Mouse (Mus musculus) limb, embryonic 12.5 days (tissue): ENCODE data around the gene Brms1. TPM values are rescaled to one million over a fixed set of nuclear protein-coding genes. Genes with fewer than 3 reads are reported as not detected.

Source experiments
- ATAC-seq: fragments of 200-750 bp; cut with Nextera tagmentation; 2 replicates; pipeline ENCODE4 v1.8.0; 2017; ENCODE audit warnings: low read depth, moderate TSS enrichment; ENCODE audit not compliant: insufficient number of reproducible peaks, insufficient read depth, low FRiP score, low TSS enrichment
- H3K27ac ChIP-seq: fragments of 300-500 bp; sonication (generic); 2 replicates; pipeline ENCODE4 v1.5.1; 2016; ENCODE audit warnings: mild to moderate bottlenecking, moderate library complexity
- H3K27me3 ChIP-seq: fragments of 300-500 bp; sonication (generic); 2 replicates; pipeline ENCODE4 v1.6.1; 2016; ENCODE audit warnings: mild to moderate bottlenecking, moderate library complexity
- H3K36me3 ChIP-seq: fragments of 300-500 bp; sonication (generic); 2 replicates; pipeline ENCODE4 v1.6.1; 2016; ENCODE audit warnings: mild to moderate bottlenecking, moderate library complexity
- H3K4me1 ChIP-seq: fragments of 300-500 bp; sonication (generic); replicated peaks from 2 replicates; pipeline ENCODE4 v1.6.1; 2016
- H3K4me2 ChIP-seq: fragments of 300-500 bp; sonication (generic); 2 replicates; pipeline ENCODE4 v1.6.1; 2016; ENCODE audit warnings: mild to moderate bottlenecking, moderate library complexity
- H3K4me3 ChIP-seq: fragments of 300-500 bp; sonication (generic); replicated peaks from 2 replicates; pipeline ENCODE4 v1.5.1; 2016; ENCODE audit warnings: mild to moderate bottlenecking
- H3K9ac ChIP-seq: fragments of 300-500 bp; sonication (generic); replicated peaks from 2 replicates; pipeline ENCODE4 v1.6.1; 2016; ENCODE audit warnings: mild to moderate bottlenecking, moderate library complexity
- H3K9me3 ChIP-seq: fragments of 300-500 bp; sonication (generic); 2 replicates; pipeline ENCODE4 v1.6.1; 2016; ENCODE audit warnings: mild to moderate bottlenecking, moderate library complexity
- WGBS: fragments of 180-500 bp; shearing (Covaris S2); methylation state at CpG from one replicate; pipeline ENCODE4 v1.1.7; 2016; 5-methylcytosine and 5-hydroxymethylcytosine counted together
- polyA plus RNA-seq: library from polyadenylated mRNA; unstranded; fragments of >200 nt; fragmentation: Nextera tagmentation; extraction: Ambion mirVana; gene quantifications from 2 replicates; pipeline ENCODE4 v1.2.1, GENCODE M21; 2016

The Brms1 gene
- polyA plus RNA-seq, 1 experiment from 2014 or later: 48.3 TPM

GRCm38 (mm10) chr19:5016782-5017181, 24.4 kb upstream of the Brms1 start:
- no peaks in the 10 kb centered on the region for H3K9me3 ChIP-seq
- ATAC-seq: 0 out of 2 replicates have a peak, but pooled peaks have one; percentile 37
- no peaks in the 10 kb centered on the region for H3K36me3 ChIP-seq
- peaks cover 9% of the 10 kb centered on the region for H3K4me1 ChIP-seq
- H3K4me3 ChIP-seq: no peak overlapping the region
- H3K9ac ChIP-seq: peak overlapping the region; percentile 27; the same call in 1 of the 2 replicates
- H3K27me3 ChIP-seq: no peaks in the 10 kb centered on the region
- H3K27ac ChIP-seq: peak overlapping the region; percentile 23; the same call in 1 of the 2 replicates
- H3K4me2 ChIP-seq: 0 out of 2 replicates have a peak overlapping the region, but pooled peaks have one; percentile 15
- WGBS: 22% methylated on average over 12 of the region's 12 CpGs

GRCm38 (mm10) chr19:5017611-5018010, 23.5 kb upstream of the Brms1 start:
- no peak overlapping the region for H3K4me2 ChIP-seq
- H3K27ac ChIP-seq: no peak overlapping the region
- 90% methylated on average over 4 of the region's 4 CpGs for WGBS
- no peaks in the 10 kb centered on the region for H3K36me3 ChIP-seq
- no peak for ATAC-seq
- H3K4me1 ChIP-seq: peaks cover 9% of the 10 kb centered on the region
- no peak overlapping the region for H3K4me3 ChIP-seq
- no peaks in the 10 kb centered on the region for H3K27me3 ChIP-seq
- H3K9me3 ChIP-seq: no peaks in the 10 kb centered on the region
- H3K9ac ChIP-seq: no peak overlapping the region

- Histone ChIP-seq H3K4me2 (no peak overlapping the region), H3K36me3 (no peaks in the 10 kb centered on the region), H3K9ac (no peak overlapping the region), H3K4me1 (peaks cover 9% of the 10 kb centered on the region), H3K4me3 (no peak overlapping the region), H3K27me3 (no peaks in the 10 kb centered on the region), H3K27ac (no peak overlapping the region), H3K9me3 (no peaks in the 10 kb centered on the region)
- 79% methylated on average over 3 of the region's 3 CpGs for WGBS
- ATAC-seq: no peak
These were observed 23.0 kb upstream of the Brms1 start for GRCm38 (mm10) chr19:5018191-5018590.

DNA sequence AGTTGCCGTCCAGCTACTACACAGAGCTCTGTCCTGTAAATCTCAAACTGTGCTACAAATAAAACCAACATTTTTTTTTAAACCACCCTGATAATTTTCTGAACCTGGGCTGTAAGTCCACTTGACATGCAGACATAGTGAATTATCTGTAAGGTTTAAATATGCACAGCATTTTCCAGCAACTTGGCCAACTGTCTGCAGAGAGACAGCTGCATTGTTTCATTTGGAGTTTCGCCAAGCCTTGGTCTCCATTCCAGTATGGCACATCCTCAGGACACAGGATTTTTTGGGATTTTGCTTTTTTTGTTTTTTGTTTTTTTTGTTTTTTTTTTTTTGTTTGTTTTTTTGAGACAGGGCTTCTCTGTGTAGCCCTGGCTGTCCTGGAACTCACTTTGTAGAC, 19.7 kb upstream of the Brms1 start:
- no peak overlapping the region for H3K4me2 ChIP-seq
- peaks cover 8% of the 10 kb centered on the region for H3K4me1 ChIP-seq
- H3K27ac ChIP-seq: no peak overlapping the region
- ATAC-seq: no peak
- H3K27me3 ChIP-seq: no peaks in the 10 kb centered on the region
- H3K9ac ChIP-seq: no peak overlapping the region
- WGBS: 94% methylated on average over 2 of the region's 2 CpGs
- H3K36me3 ChIP-seq: 0 out of 2 replicates have a peak, but pooled peaks cover under 1% of the 10 kb centered on the region
- no peak overlapping the region for H3K4me3 ChIP-seq
- H3K9me3 ChIP-seq: no peaks in the 10 kb centered on the region

DNA sequence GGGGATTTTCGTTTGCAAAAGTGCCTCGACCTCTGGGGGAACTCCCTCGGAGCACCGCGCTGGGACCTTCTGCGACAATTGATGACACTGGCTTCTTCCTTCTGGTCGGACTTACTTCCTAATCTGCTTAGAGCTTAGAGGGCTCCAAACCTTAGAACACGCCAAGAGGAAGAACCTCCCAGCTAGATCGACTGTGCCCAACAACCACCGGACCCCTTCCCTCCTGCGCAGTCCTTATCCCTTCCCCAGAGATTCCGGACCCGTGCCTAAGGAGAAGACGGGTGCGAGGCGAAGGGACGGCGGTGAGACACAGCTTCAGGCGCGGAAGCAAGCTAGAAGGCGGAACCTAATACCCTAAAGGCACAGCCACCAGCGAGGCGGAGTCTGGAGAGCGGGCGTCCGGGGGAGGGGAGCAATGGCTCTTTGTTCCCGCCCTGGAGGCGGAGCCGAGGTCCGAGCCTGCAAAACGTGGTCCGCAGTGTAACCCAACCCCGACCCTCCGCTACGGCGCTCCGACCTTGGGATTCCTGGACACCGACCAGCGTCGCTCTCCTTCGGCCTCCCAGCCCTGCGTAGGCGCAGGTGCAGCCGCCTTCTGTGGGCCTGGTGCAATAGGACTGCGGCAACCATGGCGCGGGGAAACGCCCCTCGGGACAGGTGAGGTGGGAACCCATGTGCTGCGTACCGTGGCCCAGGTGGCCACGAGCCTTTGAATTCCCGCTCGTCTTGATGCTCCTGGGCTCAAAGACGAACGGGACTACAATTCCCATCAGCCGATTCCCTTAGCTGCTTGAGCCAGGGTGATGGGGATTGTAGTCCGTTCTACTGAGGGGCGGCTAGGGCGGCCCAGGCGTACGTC, 17.3 kb upstream of the Brms1 start, which contains the start of gene Slc29a2:
TSS of gene Slc29a2 (plus strand) at position 240 of the 859 bp plus-strand sequence.
- WGBS: under 1% methylated on average over 62 of the region's 62 CpGs
- Histone ChIP-seq H3K9ac (peak within 1 kb of the TSS; percentile 76), H3K4me1 (peaks cover 5% of the 10 kb centered on the region; the same call in 1 of the 2 replicates), H3K4me3 (peak within 1 kb of the TSS; percentile 67), H3K4me2 (peak within 1 kb of the TSS; percentile 83), H3K36me3 (peaks cover 25% of the 10 kb centered on the region), H3K27me3 (no peaks in the 10 kb centered on the region), H3K9me3 (no peaks in the 10 kb centered on the region), H3K27ac (peak within 1 kb of the TSS; percentile 90)
- ATAC-seq: peak; percentile 86

- Histone ChIP-seq H3K27ac (no peak overlapping the region), H3K9ac (no peak overlapping the region), H3K27me3 (no peaks in the 10 kb centered on the region), H3K4me1 (peaks cover 5% of the 10 kb centered on the region; the same call in 1 of the 2 replicates), H3K36me3 (peaks cover 48% of the 10 kb centered on the region), H3K9me3 (no peaks in the 10 kb centered on the region), H3K4me3 (no peak overlapping the region), H3K4me2 (no peak overlapping the region)
- 94% methylated on average over 8 of the region's 8 CpGs for WGBS
- no peak for ATAC-seq
These were observed 15.0 kb upstream of the Brms1 start for GRCm38 (mm10) chr19:5026111-5026510.

DNA sequence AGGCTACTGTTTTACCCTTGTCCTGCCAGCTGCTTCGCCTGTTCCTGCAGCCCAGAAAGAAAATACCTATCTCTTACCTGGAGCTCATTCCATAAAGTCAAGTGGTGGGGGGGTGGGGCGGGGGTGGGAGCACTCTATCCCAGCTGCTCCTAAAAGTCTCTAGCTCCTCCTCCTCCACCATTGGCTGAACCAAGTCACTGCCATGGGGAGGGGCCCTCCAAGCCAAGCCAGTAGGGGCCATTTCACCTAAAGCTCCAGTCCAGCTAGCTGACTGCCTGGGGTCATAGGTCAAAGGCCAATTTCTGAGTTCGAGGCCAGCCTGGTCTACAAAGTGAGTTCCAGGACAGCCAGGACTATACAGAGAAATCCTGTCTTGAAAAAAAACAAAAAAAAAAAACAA, 8.5 kb upstream of the Brms1 start:
- Histone ChIP-seq H3K4me3 (no peak overlapping the region), H3K27ac (no peak overlapping the region), H3K9ac (no peak overlapping the region), H3K4me1 (peaks cover 5% of the 10 kb centered on the region), H3K36me3 (peaks cover 49% of the 10 kb centered on the region), H3K9me3 (no peaks in the 10 kb centered on the region), H3K27me3 (no peaks in the 10 kb centered on the region), H3K4me2 (no peak overlapping the region)
- ATAC-seq: no peak
- 65% methylated on average over 3 of the region's 3 CpGs for WGBS

DNA sequence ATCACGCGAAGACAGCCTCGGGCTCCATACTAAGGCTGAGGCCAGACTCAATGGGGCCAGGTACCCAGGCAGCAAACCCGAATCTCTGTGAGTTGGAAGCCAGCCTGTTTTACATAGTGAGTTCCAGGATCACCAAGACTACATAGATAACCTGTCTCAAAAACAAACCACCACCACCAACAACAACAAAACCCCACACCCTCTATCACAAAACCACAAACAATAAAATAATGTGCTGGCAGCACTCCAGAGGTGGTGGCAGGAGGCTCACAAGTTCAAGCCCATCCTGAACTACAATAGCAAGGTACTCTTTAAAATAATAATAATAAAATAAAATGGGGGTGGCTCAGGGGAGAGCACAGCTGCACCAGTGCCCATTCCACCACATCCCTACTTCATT, 4.6 kb upstream of the Brms1 start:
- WGBS: 74% methylated on average over 4 of the region's 4 CpGs
- Histone ChIP-seq H3K36me3 (peaks cover 10% of the 10 kb centered on the region), H3K9ac (no peak overlapping the region), H3K27ac (no peak overlapping the region), H3K4me2 (no peak overlapping the region), H3K4me3 (no peak overlapping the region), H3K27me3 (no peaks in the 10 kb centered on the region), H3K4me1 (peaks cover 27% of the 10 kb centered on the region), H3K9me3 (no peaks in the 10 kb centered on the region)
- no peak for ATAC-seq

- no peaks in the 10 kb centered on the region for H3K9me3 ChIP-seq
- H3K27ac ChIP-seq: peak overlapping the region; percentile 87
- H3K4me2 ChIP-seq: peak overlapping the region; percentile 98
- H3K4me3 ChIP-seq: peak overlapping the region; percentile 85
- no peak for ATAC-seq
- 5% methylated on average over 32 of the region's 32 CpGs for WGBS
- peak overlapping the region; percentile 78 for H3K9ac ChIP-seq
- no peaks in the 10 kb centered on the region for H3K27me3 ChIP-seq
- H3K36me3 ChIP-seq: 0 out of 2 replicates have a peak, but pooled peaks cover 10% of the 10 kb centered on the region
- H3K4me1 ChIP-seq: peaks cover 35% of the 10 kb centered on the region
These were observed 3.2 kb upstream of the Brms1 start for GRCm38 (mm10) chr19:5037678-5038571.

DNA sequence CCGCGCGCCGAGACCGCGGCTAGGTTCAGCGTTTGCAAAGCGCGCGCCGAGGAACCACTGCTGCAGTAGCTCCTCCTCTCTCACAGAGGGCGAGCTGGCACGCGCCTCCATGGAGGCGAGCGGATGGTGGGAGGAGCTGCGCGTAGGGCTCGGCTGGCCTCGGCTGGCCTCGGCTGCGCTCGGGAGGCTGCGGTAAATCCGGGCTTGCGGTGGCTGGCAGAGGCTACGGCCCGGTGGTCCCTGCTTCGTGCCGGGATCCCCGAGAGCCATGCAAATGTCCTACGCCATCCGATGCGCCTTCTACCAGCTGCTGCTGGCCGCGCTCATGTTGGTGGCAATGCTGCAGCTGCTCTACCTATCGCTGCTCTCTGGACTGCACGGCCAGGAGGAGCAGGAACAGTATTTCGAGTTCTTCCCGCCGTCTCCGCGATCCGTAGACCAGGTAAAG, 2.4 kb upstream of the Brms1 start, which contains the start of the genes B4gat1 and AC124502.3:
TSS of gene B4gat1 (plus strand) at position 118 of the 448 bp plus-strand sequence.
TSS of gene AC124502.3 (plus strand) at position 183 of the 448 bp plus-strand sequence.
- under 1% methylated on average over 39 of the region's 44 CpGs for WGBS
- peak; percentile 76 for ATAC-seq
- Histone ChIP-seq H3K4me1 (peaks cover 35% of the 10 kb centered on the region), H3K9me3 (no peaks in the 10 kb centered on the region), H3K9ac (peak within 1 kb of the TSS; percentile 78), H3K36me3 (peaks cover 17% of the 10 kb centered on the region; the same call in 1 of the 2 replicates), H3K4me3 (peak within 1 kb of the TSS; percentile 85), H3K27me3 (no peaks in the 10 kb centered on the region), H3K27ac (peak within 1 kb of the TSS; percentile 87), H3K4me2 (peak within 1 kb of the TSS; percentile 98)
